Mouse (Mus musculus): ENCODE results near the gene Rtl5. TPM values are rescaled to one million over a fixed set of nuclear protein-coding genes. Genes with fewer than 3 reads are reported as not detected.

The Rtl5 gene
- total and polyA plus RNA-seq, 2 experiments = 0.74 to 0.97 TPM

- H3K4me1 ChIP-seq (ENCODE audit: control insufficient read depth, insufficient read depth, low read length) = no peaks in the 10 kb centered on the region
- no peak overlapping the region for H3K27ac ChIP-seq (replicated peaks; ENCODE audit: insufficient read depth, low read depth, low read length)
- H3K79me2 ChIP-seq (ENCODE audit: control insufficient read depth, insufficient read depth, low read length) = no peaks in the 10 kb centered on the region
- 52% methylated on average over 7 of the region's 7 CpGs for WGBS
- no peak overlapping the region for H3K9ac ChIP-seq (ENCODE audit: low read depth, low read length)
- no peak for TF ChIP-seq CTCF (IDR thresholded peaks at IDR 0.05; ENCODE audit: low read depth, low read length)
- TF ChIP-seq POLR2A (IDR thresholded peaks at IDR 0.05; ENCODE audit: extremely low read depth, insufficient read depth, low read length) = no peak
- H3K27me3 ChIP-seq (ENCODE audit: control insufficient read depth, insufficient read depth, low read length) = no peaks in the 10 kb centered on the region
- H3K4me3 ChIP-seq (ENCODE audit: insufficient read depth, low read depth, low read length) = no peak overlapping the region
- DNase-seq (ENCODE audit: extremely low read depth, low read depth, low spot score) = no peak
- no peaks in the 10 kb centered on the region for H3K36me3 ChIP-seq (ENCODE audit: control insufficient read depth, insufficient read depth, low read length)
Observed at GRCm38 (mm10) chrX:102101886-102102285, 30.8 kb upstream of the Rtl5 start.

- no peak overlapping the region for H3K4me3 ChIP-seq (ENCODE audit: insufficient read depth, low read depth, low read length)
- no peak for TF ChIP-seq POLR2A (IDR thresholded peaks at IDR 0.05; ENCODE audit: extremely low read depth, insufficient read depth, low read length)
- no peak for TF ChIP-seq CTCF (IDR thresholded peaks at IDR 0.05; ENCODE audit: low read depth, low read length)
Observed at GRCm38 (mm10) chrX:102094381-102094904, 23.3 kb upstream of the Rtl5 start.

DNA sequence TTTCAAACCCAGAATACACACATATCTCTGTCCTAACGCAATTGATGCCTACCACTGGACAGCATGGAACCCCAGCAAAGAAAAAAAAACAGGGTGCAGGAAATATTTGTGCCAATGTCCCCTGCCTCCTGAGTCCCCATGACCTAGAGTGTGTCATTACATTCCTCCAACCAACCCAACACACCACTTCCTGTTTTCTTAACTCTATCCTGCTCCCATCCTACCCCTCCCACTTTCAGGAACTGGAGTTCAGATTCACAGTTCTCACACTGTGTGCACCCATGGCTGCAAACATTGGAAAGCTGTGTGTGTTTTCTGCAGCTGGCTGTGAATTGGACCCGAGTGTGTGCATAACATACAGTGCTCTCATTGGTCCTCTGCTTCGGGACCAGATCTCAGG, 19.5 kb upstream of the Rtl5 start:
- TF ChIP-seq CTCF (IDR thresholded peaks at IDR 0.05; ENCODE audit: low read depth, low read length) = no peak
- no peak for TF ChIP-seq POLR2A (IDR thresholded peaks at IDR 0.05; ENCODE audit: extremely low read depth, insufficient read depth, low read length)
- 70% methylated on average over 3 of the region's 3 CpGs for WGBS
- no peaks in the 10 kb centered on the region for H3K79me2 ChIP-seq (ENCODE audit: control insufficient read depth, insufficient read depth, low read length)

More at GRCm38 (mm10) chrX:102094381-102094904, 23.3 kb upstream of the Rtl5 start:
- Histone ChIP-seq H3K27ac (replicated peaks; ENCODE audit: insufficient read depth, low read depth, low read length) (no peak overlapping the region), H3K4me1 (ENCODE audit: control insufficient read depth, insufficient read depth, low read length) (no peaks in the 10 kb centered on the region), H3K27me3 (ENCODE audit: control insufficient read depth, insufficient read depth, low read length) (no peaks in the 10 kb centered on the region), H3K79me2 (ENCODE audit: control insufficient read depth, insufficient read depth, low read length) (no peaks in the 10 kb centered on the region), H3K9ac (ENCODE audit: low read depth, low read length) (no peak overlapping the region), H3K36me3 (ENCODE audit: control insufficient read depth, insufficient read depth, low read length) (no peaks in the 10 kb centered on the region)
- 72% methylated on average over 7 of the region's 7 CpGs for whole genome bisulfite sequencing
- no peak for DNase-seq (ENCODE audit: extremely low read depth, low read depth, low spot score)

GRCm38 (mm10) chrX:102085798-102086443, 14.8 kb upstream of the Rtl5 start:
- H3K27ac ChIP-seq (replicated peaks; ENCODE audit: insufficient read depth, low read depth, low read length) = no peak overlapping the region
- H3K9ac ChIP-seq (ENCODE audit: low read depth, low read length) = no peak overlapping the region
- WGBS = 61% methylated on average over 8 of the region's 8 CpGs
- no peaks in the 10 kb centered on the region for H3K36me3 ChIP-seq (ENCODE audit: control insufficient read depth, insufficient read depth, low read length)
- DNase-seq (ENCODE audit: extremely low read depth, low read depth, low spot score) = peak; percentile 71
- H3K79me2 ChIP-seq (ENCODE audit: control insufficient read depth, insufficient read depth, low read length) = no peaks in the 10 kb centered on the region
- no peaks in the 10 kb centered on the region for H3K27me3 ChIP-seq (ENCODE audit: control insufficient read depth, insufficient read depth, low read length)
- TF ChIP-seq POLR2A (IDR thresholded peaks at IDR 0.05; ENCODE audit: extremely low read depth, insufficient read depth, low read length) (no peak), CTCF (IDR thresholded peaks at IDR 0.05; ENCODE audit: low read depth, low read length) (no peak)
- H3K4me3 ChIP-seq (ENCODE audit: insufficient read depth, low read depth, low read length) = no peak overlapping the region
- no peaks in the 10 kb centered on the region for H3K4me1 ChIP-seq (ENCODE audit: control insufficient read depth, insufficient read depth, low read length)

More for the DNA sequence above, 19.5 kb upstream of the Rtl5 start:
- Histone ChIP-seq H3K9ac (ENCODE audit: low read depth, low read length) (no peak overlapping the region), H3K36me3 (ENCODE audit: control insufficient read depth, insufficient read depth, low read length) (no peaks in the 10 kb centered on the region), H3K4me1 (ENCODE audit: control insufficient read depth, insufficient read depth, low read length) (no peaks in the 10 kb centered on the region), H3K4me3 (ENCODE audit: insufficient read depth, low read depth, low read length) (no peak overlapping the region), H3K27ac (replicated peaks; ENCODE audit: insufficient read depth, low read depth, low read length) (no peak overlapping the region), H3K27me3 (ENCODE audit: control insufficient read depth, insufficient read depth, low read length) (no peaks in the 10 kb centered on the region)
- no peak for DNase-seq (ENCODE audit: extremely low read depth, low read depth, low spot score)

DNA sequence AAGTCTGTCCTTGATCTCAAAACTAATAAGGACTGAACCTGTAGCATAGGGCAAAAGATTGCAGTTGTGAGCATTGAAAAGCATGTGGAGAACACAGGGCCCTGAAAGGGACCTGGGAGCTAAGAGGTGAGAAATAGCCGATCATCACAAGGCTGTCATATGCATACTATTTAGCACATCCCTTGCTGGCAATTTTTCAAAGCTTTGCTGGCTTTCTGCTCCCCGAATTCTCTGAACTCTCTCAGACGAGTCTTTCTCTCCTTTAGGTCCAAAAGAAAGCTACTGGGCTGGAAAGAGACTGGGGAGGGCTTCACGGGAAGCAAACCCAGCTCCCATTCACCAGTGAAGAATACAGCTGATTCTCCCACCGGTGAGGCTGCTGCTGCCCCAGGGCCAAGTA, 11.2 kb upstream of the Rtl5 start:
- DNase-seq (ENCODE audit: extremely low read depth, low read depth, low spot score) = no peak
- H3K36me3 ChIP-seq (ENCODE audit: control insufficient read depth, insufficient read depth, low read length) = no peaks in the 10 kb centered on the region
- TF ChIP-seq POLR2A (IDR thresholded peaks at IDR 0.05; ENCODE audit: extremely low read depth, insufficient read depth, low read length) = no peak
- no peaks in the 10 kb centered on the region for H3K4me1 ChIP-seq (ENCODE audit: control insufficient read depth, insufficient read depth, low read length)
- H3K79me2 ChIP-seq (ENCODE audit: control insufficient read depth, insufficient read depth, low read length) = no peaks in the 10 kb centered on the region
- no peak overlapping the region for H3K27ac ChIP-seq (replicated peaks; ENCODE audit: insufficient read depth, low read depth, low read length)
- H3K9ac ChIP-seq (ENCODE audit: low read depth, low read length) = no peak overlapping the region
- H3K27me3 ChIP-seq (ENCODE audit: control insufficient read depth, insufficient read depth, low read length) = no peaks in the 10 kb centered on the region
- no peak overlapping the region for H3K4me3 ChIP-seq (ENCODE audit: insufficient read depth, low read depth, low read length)
- WGBS = 79% methylated on average over 5 of the region's 5 CpGs

- WGBS = 75% methylated on average over 7 of the region's 7 CpGs
- TF ChIP-seq POLR2A (IDR thresholded peaks at IDR 0.05; ENCODE audit: extremely low read depth, insufficient read depth, low read length) (no peak), CTCF (IDR thresholded peaks at IDR 0.05; ENCODE audit: low read depth, low read length) (no peak)
Observed at GRCm38 (mm10) chrX:102081573-102082279, 10.6 kb upstream of the Rtl5 start.

More at GRCm38 (mm10) chrX:102081573-102082279, 10.6 kb upstream of the Rtl5 start:
- DNase-seq (ENCODE audit: extremely low read depth, low read depth, low spot score) = no peak
- Histone ChIP-seq H3K27me3 (ENCODE audit: control insufficient read depth, insufficient read depth, low read length) (no peaks in the 10 kb centered on the region), H3K79me2 (ENCODE audit: control insufficient read depth, insufficient read depth, low read length) (no peaks in the 10 kb centered on the region), H3K9ac (ENCODE audit: low read depth, low read length) (no peak overlapping the region), H3K4me3 (ENCODE audit: insufficient read depth, low read depth, low read length) (no peak overlapping the region), H3K36me3 (ENCODE audit: control insufficient read depth, insufficient read depth, low read length) (no peaks in the 10 kb centered on the region), H3K27ac (replicated peaks; ENCODE audit: insufficient read depth, low read depth, low read length) (no peak overlapping the region), H3K4me1 (ENCODE audit: control insufficient read depth, insufficient read depth, low read length) (no peaks in the 10 kb centered on the region)
